Mouse (Mus musculus) C2C12 (cell line): Measurements from ENCODE around the gene Ppif.

Source experiments
- CTCF ChIP-seq: IDR thresholded peaks from one replicate; pipeline ENCODE4 v1.5.1; 2011; ENCODE audit not compliant: control insufficient read depth, insufficient read depth, insufficient read length
- MAX ChIP-seq: IDR thresholded peaks from one replicate; pipeline ENCODE4 v1.6.1; 2011; ENCODE audit warnings: mild to moderate bottlenecking, control low read depth
- MYOD1 ChIP-seq: IDR thresholded peaks from one replicate; pipeline ENCODE4 v1.6.1; 2011; ENCODE audit warnings: low read depth; ENCODE audit not compliant: control insufficient read depth, insufficient read length

- no peak for TF ChIP-seq MYOD1
- peak; percentile 50 for TF ChIP-seq CTCF
- no peak for TF ChIP-seq MAX
Measured at GRCm38 (mm10) chr14:25646161-25646621, 47.8 kb upstream of the Ppif start.
